Mouse (Mus musculus): ENCODE results near the gene Olfr1331.
"Not testable (repeated sequence)": the region's sequence is repeated elsewhere in the genome, so short reads cannot be mapped to it uniquely, and the experiment has no call there.

Olfr1331 gene

DNA sequence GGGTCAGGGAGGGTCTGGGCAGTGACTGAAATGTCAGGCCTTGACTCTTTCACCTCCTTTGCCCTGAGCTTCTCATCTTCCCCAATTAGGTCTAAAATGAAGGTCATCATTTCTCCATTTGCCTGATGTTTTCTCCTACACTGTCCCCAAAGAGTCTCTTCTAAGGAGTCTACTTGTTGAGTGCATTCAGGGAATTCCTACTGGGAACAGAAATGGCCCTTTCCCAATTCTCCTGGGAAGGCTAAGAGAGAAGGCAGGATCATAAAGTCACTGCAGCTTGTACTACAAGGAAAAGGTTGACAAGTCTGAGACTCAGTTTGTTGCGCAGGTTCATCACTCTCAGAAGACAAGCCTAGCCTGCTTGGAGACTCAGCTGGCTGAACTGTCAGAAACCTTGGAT is at the start of gene Olfr1331:
TSS of gene Olfr1331 (plus strand) at position 301 of the 400 bp plus-strand sequence.
- DNase-seq (ENCODE audit: low spot score in 2 of 2), result no peak

DNA sequence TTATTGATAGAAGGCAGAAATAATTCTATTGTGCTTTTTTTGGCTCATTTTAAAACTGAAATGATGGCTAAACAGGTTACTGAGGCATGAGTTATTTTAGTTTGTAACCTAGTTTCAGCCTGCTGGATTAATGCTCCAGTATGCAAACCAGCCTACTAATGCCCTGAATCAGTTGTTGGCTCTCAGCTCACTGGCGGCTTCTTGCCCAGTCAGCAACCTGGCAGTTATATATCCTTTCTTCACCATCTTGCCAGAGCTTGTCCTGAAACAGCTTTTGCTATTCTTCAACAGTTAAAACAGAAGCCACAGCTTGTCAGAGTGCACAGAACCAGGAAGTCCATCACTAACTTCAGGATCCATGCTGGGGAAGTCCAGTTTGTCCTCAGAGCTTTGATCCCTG is 45.5 kb upstream of the Olfr1331 start:
- DNase-seq (ENCODE audit: low spot score in 2 of 2), result no peak

DNA sequence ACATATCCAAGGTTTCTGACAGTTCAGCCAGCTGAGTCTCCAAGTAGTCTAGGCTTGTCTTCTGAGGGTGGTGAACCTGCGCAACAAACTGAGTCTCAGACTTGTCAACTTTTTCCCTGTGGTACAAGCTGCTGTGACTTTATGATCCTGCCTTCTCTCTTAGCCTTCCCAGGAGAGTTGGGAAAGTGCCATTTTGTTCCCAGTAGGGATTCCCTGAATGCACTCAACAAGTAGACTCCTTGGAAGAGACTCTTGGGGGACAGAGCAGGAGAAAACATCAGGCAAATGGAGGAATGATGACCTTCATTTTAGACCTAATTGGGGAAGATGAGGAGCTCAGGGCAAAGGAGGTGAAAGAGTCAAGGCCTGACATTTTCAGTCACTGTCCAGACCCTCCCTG is 28.3 kb upstream of the Olfr1331 start, which contains the start of gene Olfr1333:
TSS of gene Olfr1333 (minus strand) at position 101 of the 400 bp plus-strand sequence.
- no peak for DNase-seq (ENCODE audit: low spot score in 2 of 2)

DNA sequence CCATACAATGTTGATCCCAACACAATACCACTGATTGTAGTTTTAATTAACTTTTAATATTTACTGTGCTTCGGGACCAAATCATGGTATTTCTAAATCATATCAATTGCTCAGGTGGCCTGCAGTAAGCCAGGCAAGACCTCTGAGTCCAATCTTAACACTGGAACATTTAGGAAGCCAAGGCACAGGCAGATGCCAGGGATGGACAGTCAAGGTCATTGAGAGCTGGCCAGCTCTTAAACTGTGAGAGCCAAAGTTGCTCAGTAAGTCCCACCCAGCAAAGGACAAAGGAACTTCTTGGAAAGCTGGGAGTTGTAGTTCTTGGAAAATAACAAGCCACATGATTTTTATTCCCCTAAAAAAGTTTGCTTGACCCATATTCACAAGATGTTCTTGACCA is 2.7 kb upstream of the Olfr1331 start:
- no peak for DNase-seq (ENCODE audit: low spot score in 2 of 2)

DNA sequence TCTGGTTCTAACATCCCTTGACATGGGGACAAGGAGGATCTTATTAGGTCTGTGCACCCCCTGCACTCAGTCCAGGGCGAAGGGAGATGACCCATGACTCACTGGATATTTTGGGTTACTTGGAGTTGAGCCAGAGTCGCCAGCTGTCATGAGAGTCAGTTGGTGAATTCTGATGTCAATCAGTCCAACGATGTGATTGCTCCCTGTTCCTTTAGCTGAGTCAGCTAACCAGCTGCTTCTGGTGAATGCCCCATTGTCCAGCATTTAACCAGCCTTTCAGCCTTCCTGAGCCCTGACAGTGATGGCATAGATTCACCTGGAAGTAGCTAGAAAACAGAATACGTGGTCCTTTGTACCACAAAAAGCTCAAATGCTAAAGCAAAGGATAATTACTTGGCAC is 1.7 kb upstream of the Olfr1331 start:
- DNase-seq (ENCODE audit: low spot score in 2 of 2), result no peak

DNA sequence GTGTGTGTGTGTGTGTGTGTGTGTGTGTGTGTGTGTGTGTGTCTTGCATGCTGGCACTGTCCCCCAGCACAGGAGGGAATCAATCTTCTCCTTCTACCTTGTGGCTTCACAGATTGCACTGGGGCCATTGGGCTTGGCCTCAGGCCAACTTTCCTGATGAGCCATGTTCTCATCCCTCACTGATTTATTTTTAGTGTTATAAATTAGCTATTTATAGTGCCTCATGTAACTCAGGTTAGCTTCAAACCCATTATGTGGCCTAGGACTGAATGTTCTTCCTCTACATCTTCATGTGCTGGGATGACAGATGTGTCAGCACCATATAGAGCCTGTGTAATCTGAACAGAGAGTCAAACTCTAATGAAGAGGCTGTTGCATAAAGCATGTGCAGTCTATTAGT is 3.1 kb downstream of the Olfr1331 start:
- DNase-seq (ENCODE audit: low spot score in 2 of 2), result no peak

DNA sequence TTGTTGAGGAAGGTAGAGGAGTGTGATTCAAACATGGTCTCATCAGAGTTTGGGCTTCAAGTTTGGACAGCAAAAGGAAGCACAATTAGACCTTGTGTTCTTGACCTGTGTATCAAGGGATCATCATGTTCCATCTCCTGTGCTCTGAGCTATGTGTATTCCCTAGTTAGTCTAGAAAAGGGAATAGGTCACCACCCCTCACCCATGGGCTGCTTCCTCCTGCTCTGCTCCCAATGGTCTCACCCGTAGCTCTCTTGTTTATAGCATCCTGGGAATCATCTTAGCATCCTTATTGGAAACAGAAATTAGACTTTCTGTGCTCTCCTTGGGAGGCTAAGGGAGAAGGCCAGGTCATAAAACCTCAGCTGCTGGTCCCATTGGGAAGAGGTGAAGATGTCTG is 23.8 kb downstream of the Olfr1331 start, which contains the start of gene Olfr1330:
TSS of gene Olfr1330 (plus strand) at position 301 of the 400 bp plus-strand sequence.
- no peak for DNase-seq (ENCODE audit: low spot score in 2 of 2)

DNA sequence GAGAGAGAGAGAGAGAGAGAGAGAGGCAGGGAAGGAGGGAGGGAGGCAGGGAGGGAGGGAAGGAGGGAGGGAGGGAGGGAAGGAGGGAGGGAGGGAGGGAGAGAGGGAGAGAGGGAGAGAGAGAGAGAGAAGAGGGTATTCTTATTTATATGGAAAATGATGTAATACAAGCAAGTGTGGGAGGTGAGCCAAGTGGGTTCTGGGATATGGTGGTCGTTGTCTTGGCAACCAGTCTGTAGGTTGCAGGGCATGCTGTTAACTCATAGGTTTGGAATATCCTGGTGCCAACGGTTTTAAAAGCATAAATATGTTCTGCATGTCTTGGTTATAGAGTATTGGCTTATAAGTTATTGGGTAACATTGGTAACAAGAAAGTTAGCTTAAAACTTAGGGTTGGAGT is 37.5 kb downstream of the Olfr1331 start:
- DNase-seq (ENCODE audit: low spot score in 2 of 2), result no peak

DNA sequence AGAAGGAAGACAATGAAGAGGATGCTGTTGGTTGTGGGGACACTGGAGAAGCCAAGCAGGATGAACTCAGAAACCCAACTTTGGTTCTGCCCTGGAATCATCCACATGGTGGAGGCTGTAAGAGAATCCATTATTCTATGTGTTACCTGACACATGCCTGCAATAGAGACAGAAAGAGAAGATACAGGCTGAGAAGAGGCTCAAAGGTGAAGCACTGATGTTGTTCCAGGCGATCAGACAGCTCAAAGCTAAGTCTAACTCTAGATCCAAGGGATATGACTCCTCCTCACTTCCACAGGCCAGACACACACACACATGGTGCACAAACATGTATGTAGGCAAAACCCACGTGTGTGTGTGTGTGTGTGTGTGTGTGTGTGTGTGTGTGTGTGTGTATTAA is 52.9 kb downstream of the Olfr1331 start, which contains the start of gene Olfr1329:
TSS of gene Olfr1329 (minus strand) at position 101 of the 400 bp plus-strand sequence.
- not testable (repeated sequence) for DNase-seq (ENCODE audit: low spot score in 2 of 2)

All from natural killer cell, adult 2 months (primary cell).